Mouse (Mus musculus) megakaryocyte, embryonic 14.5 days (primary cell): ENCODE data around the gene Nxph4.

Source experiments
- FLI1 ChIP-seq: IDR thresholded peaks from 2 replicates; pipeline ENCODE4 v1.6.1; 2012; ENCODE audit warnings: low read length, inconsistent platforms, mixed read lengths
- GATA1 ChIP-seq: IDR thresholded peaks from 3 replicates; pipeline ENCODE4 v1.6.1; 2012; ENCODE audit warnings: mixed read lengths, low read length, inconsistent platforms, borderline replicate concordance

DNA sequence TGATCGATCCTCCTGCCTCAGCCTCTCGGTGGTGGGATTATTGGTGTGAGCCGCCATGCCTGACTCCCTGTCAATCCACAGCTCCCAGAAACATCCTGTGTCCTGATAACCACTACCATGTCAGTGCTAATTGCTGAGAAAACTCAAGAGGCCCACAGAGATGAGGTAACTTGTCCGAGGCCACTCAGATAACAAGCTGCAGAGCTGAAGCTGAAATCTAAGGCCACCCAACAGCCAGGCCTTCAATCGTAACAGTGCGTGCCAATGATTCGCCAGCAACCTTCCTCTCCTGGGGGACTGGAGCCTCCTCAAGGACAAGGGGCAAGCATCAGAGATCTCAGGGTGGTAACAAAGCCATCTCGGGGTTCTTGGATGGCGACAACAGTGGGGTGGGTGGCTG is 46.9 kb upstream of the Nxph4 start:
- no peak for TF ChIP-seq GATA1
- TF ChIP-seq FLI1: no peak
